Mouse (Mus musculus): ENCODE measurements around the gene Adamts17. TPM values are rescaled to one million over a fixed set of nuclear protein-coding genes. Genes with fewer than 3 reads are reported as not detected.

Gene Adamts17
- polyA plus RNA-seq, 1 experiment from 2014 or later = 1.6 TPM

- Histone ChIP-seq H3K9me3 (ENCODE audit: control insufficient read depth) (no peaks in the 10 kb centered on the region), H3K36me3 (ENCODE audit: control insufficient read depth, insufficient read depth) (no peaks in the 10 kb centered on the region), H3K9ac (ENCODE audit: low read depth, low read length) (no peak overlapping the region), H3K27ac (ENCODE audit: low read depth, low read length) (no peak overlapping the region), H3K4me3 (ENCODE audit: low read depth, low read length) (no peak overlapping the region), H3K27me3 (replicated peaks; ENCODE audit: control insufficient read depth, insufficient read depth, low read length) (no peaks in the 10 kb centered on the region), H3K4me1 (replicated peaks; ENCODE audit: control insufficient read depth, insufficient read depth, low read length) (no peaks in the 10 kb centered on the region), H3K4me2 (replicated peaks; ENCODE audit: low read depth) (no peak overlapping the region)
- no peak for TF ChIP-seq CTCF (IDR thresholded peaks at IDR 0.05; ENCODE audit: low read depth)
- WGBS = 70% methylated on average over 12 of the region's 12 CpGs
- no peak for ATAC-seq
Measured at GRCm38 (mm10) chr7:67013211-67013895, 173.8 kb downstream of the Adamts17 start.

- H3K4me3 ChIP-seq (ENCODE audit: low read depth, low read length) = no peak overlapping the region
- no peaks in the 10 kb centered on the region for H3K27me3 ChIP-seq (replicated peaks; ENCODE audit: control insufficient read depth, insufficient read depth, low read length)
- H3K9me3 ChIP-seq (ENCODE audit: control insufficient read depth) = no peaks in the 10 kb centered on the region
- no peaks in the 10 kb centered on the region for H3K4me1 ChIP-seq (replicated peaks; ENCODE audit: control insufficient read depth, insufficient read depth, low read length)
- ATAC-seq = no peak
- H3K4me2 ChIP-seq (replicated peaks; ENCODE audit: low read depth) = no peak overlapping the region
- 74% methylated on average over 3 of the region's 3 CpGs for WGBS
- no peak for TF ChIP-seq CTCF (IDR thresholded peaks at IDR 0.05; ENCODE audit: low read depth)
- H3K27ac ChIP-seq (ENCODE audit: low read depth, low read length) = no peak overlapping the region
- no peaks in the 10 kb centered on the region for H3K36me3 ChIP-seq (ENCODE audit: control insufficient read depth, insufficient read depth)
- H3K9ac ChIP-seq (ENCODE audit: low read depth, low read length) = no peak overlapping the region
Measured at GRCm38 (mm10) chr7:67019937-67020336, 180.4 kb downstream of the Adamts17 start.

- no peak for TF ChIP-seq CTCF (IDR thresholded peaks at IDR 0.05; ENCODE audit: low read depth)
- no peaks in the 10 kb centered on the region for H3K27me3 ChIP-seq (replicated peaks; ENCODE audit: control insufficient read depth, insufficient read depth, low read length)
- H3K27ac ChIP-seq (ENCODE audit: low read depth, low read length) = no peak overlapping the region
- H3K4me2 ChIP-seq (replicated peaks; ENCODE audit: low read depth) = no peak overlapping the region
- WGBS = 80% methylated on average over 20 of the region's 20 CpGs
- no peaks in the 10 kb centered on the region for H3K36me3 ChIP-seq (ENCODE audit: control insufficient read depth, insufficient read depth)
- H3K4me1 ChIP-seq (replicated peaks; ENCODE audit: control insufficient read depth, insufficient read depth, low read length) = no peaks in the 10 kb centered on the region
- no peak overlapping the region for H3K4me3 ChIP-seq (ENCODE audit: low read depth, low read length)
- H3K9me3 ChIP-seq (ENCODE audit: control insufficient read depth) = no peaks in the 10 kb centered on the region
- H3K9ac ChIP-seq (ENCODE audit: low read depth, low read length) = no peak overlapping the region
- ATAC-seq = no peak
Measured at GRCm38 (mm10) chr7:67026114-67027070, 186.9 kb downstream of the Adamts17 start.

- Histone ChIP-seq H3K27me3 (replicated peaks; ENCODE audit: control insufficient read depth, insufficient read depth, low read length) (no peaks in the 10 kb centered on the region), H3K27ac (ENCODE audit: low read depth, low read length) (no peak overlapping the region), H3K36me3 (ENCODE audit: control insufficient read depth, insufficient read depth) (no peaks in the 10 kb centered on the region), H3K4me3 (ENCODE audit: low read depth, low read length) (no peak overlapping the region), H3K4me1 (replicated peaks; ENCODE audit: control insufficient read depth, insufficient read depth, low read length) (no peaks in the 10 kb centered on the region), H3K9me3 (ENCODE audit: control insufficient read depth) (no peaks in the 10 kb centered on the region), H3K9ac (ENCODE audit: low read depth, low read length) (no peak overlapping the region), H3K4me2 (replicated peaks; ENCODE audit: low read depth) (no peak overlapping the region)
- TF ChIP-seq CTCF (IDR thresholded peaks at IDR 0.05; ENCODE audit: low read depth) = no peak
- WGBS = 91% methylated on average over 8 of the region's 8 CpGs
- no peak for ATAC-seq
Measured at GRCm38 (mm10) chr7:67027216-67027615, 187.7 kb downstream of the Adamts17 start.

GRCm38 (mm10) chr7:67027696-67028095, 188.2 kb downstream of the Adamts17 start:
- ATAC-seq = no peak
- 97% methylated on average over 5 of the region's 5 CpGs for WGBS
- no peak for TF ChIP-seq CTCF (IDR thresholded peaks at IDR 0.05; ENCODE audit: low read depth)

GRCm38 (mm10) chr7:67028902-67029301, 189.4 kb downstream of the Adamts17 start:
- Histone ChIP-seq H3K9ac (ENCODE audit: low read depth, low read length) (no peak overlapping the region), H3K27me3 (replicated peaks; ENCODE audit: control insufficient read depth, insufficient read depth, low read length) (no peaks in the 10 kb centered on the region), H3K36me3 (ENCODE audit: control insufficient read depth, insufficient read depth) (no peaks in the 10 kb centered on the region), H3K4me3 (ENCODE audit: low read depth, low read length) (no peak overlapping the region), H3K9me3 (ENCODE audit: control insufficient read depth) (no peaks in the 10 kb centered on the region), H3K4me2 (replicated peaks; ENCODE audit: low read depth) (no peak overlapping the region), H3K4me1 (replicated peaks; ENCODE audit: control insufficient read depth, insufficient read depth, low read length) (no peaks in the 10 kb centered on the region), H3K27ac (ENCODE audit: low read depth, low read length) (no peak overlapping the region)
- TF ChIP-seq CTCF (IDR thresholded peaks at IDR 0.05; ENCODE audit: low read depth) = no peak
- no peak for ATAC-seq
- WGBS = 78% methylated on average over 4 of the region's 4 CpGs

More at GRCm38 (mm10) chr7:67027696-67028095, 188.2 kb downstream of the Adamts17 start:
- Histone ChIP-seq H3K27me3 (replicated peaks; ENCODE audit: control insufficient read depth, insufficient read depth, low read length) (no peaks in the 10 kb centered on the region), H3K4me2 (replicated peaks; ENCODE audit: low read depth) (no peak overlapping the region), H3K36me3 (ENCODE audit: control insufficient read depth, insufficient read depth) (no peaks in the 10 kb centered on the region), H3K4me3 (ENCODE audit: low read depth, low read length) (no peak overlapping the region), H3K4me1 (replicated peaks; ENCODE audit: control insufficient read depth, insufficient read depth, low read length) (no peaks in the 10 kb centered on the region), H3K9ac (ENCODE audit: low read depth, low read length) (no peak overlapping the region), H3K9me3 (ENCODE audit: control insufficient read depth) (no peaks in the 10 kb centered on the region), H3K27ac (ENCODE audit: low read depth, low read length) (no peak overlapping the region)
